Mouse (Mus musculus): ENCODE measurements at regions not wholly inside any gene's neighbourhood (a gene's known extent, or its start where the extent isn't known, plus 50 kb on each side); places are given as distances from the start of the nearest gene placed in this dataset.

DNA sequence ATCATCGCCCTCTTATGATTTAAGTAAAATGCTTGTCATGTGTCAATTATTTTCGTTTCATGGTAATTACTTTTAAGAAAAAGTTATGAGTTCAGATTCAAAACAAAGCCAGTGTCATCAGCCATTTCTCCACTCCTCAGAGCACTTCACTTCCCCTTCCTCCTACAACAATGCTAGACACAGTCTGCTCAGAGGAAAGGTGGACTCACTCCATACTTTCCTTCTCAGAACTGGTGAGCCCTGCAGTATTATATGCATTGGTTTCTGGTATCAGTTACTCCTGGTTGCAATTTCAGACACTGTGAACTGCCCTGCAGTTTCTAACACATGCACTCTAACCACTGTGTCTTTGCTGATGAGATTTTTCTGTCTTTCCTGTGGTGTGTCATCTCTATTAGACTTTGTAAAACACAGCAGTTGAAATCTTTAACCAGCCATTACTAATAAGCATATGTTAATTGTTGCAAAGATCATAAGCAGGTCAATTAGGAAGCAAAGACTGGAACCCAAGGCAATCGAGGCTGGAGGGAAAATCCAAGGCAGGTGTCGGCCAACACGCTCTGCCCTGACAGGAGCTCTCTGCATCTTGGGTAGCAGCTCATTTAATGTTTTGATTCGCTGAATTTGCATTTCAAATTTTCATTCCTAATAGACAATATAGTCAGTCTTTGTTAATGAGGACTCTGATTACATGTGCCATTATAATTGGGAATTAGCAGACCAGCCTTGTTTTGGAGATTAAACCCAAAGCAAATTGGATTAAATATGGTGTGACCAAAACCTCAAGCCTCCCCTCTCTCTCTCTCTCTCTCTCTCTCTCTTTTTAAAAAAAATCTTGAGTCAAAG lies 202.7 kb downstream of the Pou4f1 start:
- ATAC-seq (ENCODE audit: insufficient read depth, low FRiP score, low TSS enrichment) (no peak), DNase-seq (ENCODE audit: low spot score) (no peak)
- Histone ChIP-seq H3K9ac (ENCODE audit: low read length) (no peak overlapping the region), H3K27ac (ENCODE audit: low read depth, low read length) (no peak overlapping the region), H3K4me2 (ENCODE audit: low read depth) (no peak overlapping the region), H3K4me1 (ENCODE audit: control insufficient read depth, insufficient read depth, low read length) (no peaks in the 10 kb centered on the region), H3K27me3 (ENCODE audit: control insufficient read depth, insufficient read depth, low read length) (no peaks in the 10 kb centered on the region), H3K4me3 (ENCODE audit: low read depth, low read length) (no peak overlapping the region), H3K9me3 (ENCODE audit: control insufficient read depth, low read length) (no peaks in the 10 kb centered on the region), H3K36me3 (ENCODE audit: control insufficient read depth, insufficient read depth, low read length) (no peaks in the 10 kb centered on the region)
- WGBS, result 72% methylated on average over 6 of the region's 6 CpGs

DNA sequence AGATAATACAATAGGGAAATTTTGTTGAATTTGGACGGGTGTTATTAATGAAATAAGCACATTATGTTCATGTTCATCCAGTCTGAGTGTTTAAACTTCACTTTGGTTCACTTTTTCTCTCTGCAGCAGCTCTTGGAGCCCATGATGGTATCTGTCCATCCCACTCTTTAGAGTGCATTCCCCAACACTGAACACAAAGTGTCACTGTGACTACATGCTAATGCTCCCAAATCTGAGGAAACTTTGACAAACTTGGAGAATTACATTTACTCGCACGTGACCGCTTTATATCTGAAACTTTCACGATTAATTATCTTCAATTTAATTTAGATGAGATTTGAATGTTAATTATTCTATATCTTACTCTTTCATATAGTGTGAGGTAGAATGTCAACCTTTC lies 250.8 kb downstream of the Pou4f1 start:
- 84% methylated on average over 5 of the region's 5 CpGs for WGBS
- H3K27ac ChIP-seq (ENCODE audit: low read depth, low read length), result no peak overlapping the region

DNA sequence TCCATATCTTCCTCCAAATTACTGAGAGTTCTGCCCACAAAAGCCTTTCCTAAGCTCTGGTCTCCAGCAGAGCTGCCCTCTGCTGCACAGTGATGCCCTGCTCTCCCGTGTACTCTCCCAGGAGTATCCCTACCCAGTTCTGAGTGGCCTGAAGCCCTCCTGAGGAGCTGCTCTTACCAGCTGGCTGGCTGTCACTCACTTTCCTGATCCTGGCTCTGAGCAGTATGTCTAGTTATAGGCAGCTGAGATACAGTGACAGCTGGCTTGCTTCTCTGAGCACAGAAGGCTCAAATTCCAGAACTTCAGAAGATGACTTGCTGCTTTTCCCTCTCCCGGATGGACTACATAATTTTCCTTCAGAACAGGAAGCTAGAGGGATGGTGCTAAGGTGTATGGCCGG lies 257.1 kb downstream of the Pou4f1 start:
- no peak for DNase-seq (ENCODE audit: low spot score)
- no peak overlapping the region for H3K4me2 ChIP-seq (ENCODE audit: low read depth)
- H3K36me3 ChIP-seq (ENCODE audit: control insufficient read depth, insufficient read depth, low read length), result no peaks in the 10 kb centered on the region
- H3K9ac ChIP-seq (ENCODE audit: low read length), result no peak overlapping the region
- no peak overlapping the region for H3K27ac ChIP-seq (ENCODE audit: low read depth, low read length)
- H3K9me3 ChIP-seq (ENCODE audit: control insufficient read depth, low read length), result no peaks in the 10 kb centered on the region
- H3K4me3 ChIP-seq (ENCODE audit: low read depth, low read length), result no peak overlapping the region
- no peaks in the 10 kb centered on the region for H3K27me3 ChIP-seq (ENCODE audit: control insufficient read depth, insufficient read depth, low read length)
- ATAC-seq (ENCODE audit: insufficient read depth, low FRiP score, low TSS enrichment), result no peak
- WGBS, result 70% methylated on average over 3 of the region's 3 CpGs
- H3K4me1 ChIP-seq (ENCODE audit: control insufficient read depth, insufficient read depth, low read length), result no peaks in the 10 kb centered on the region

More for the DNA sequence above, 250.8 kb downstream of the Pou4f1 start:
- DNase-seq (ENCODE audit: low spot score) (no peak), ATAC-seq (ENCODE audit: insufficient read depth, low FRiP score, low TSS enrichment) (no peak)
- Histone ChIP-seq H3K4me2 (ENCODE audit: low read depth) (no peak overlapping the region), H3K9me3 (ENCODE audit: control insufficient read depth, low read length) (no peaks in the 10 kb centered on the region), H3K4me1 (ENCODE audit: control insufficient read depth, insufficient read depth, low read length) (no peaks in the 10 kb centered on the region), H3K27me3 (ENCODE audit: control insufficient read depth, insufficient read depth, low read length) (no peaks in the 10 kb centered on the region), H3K4me3 (ENCODE audit: low read depth, low read length) (no peak overlapping the region), H3K9ac (ENCODE audit: low read length) (no peak overlapping the region), H3K36me3 (ENCODE audit: control insufficient read depth, insufficient read depth, low read length) (no peaks in the 10 kb centered on the region)

DNA sequence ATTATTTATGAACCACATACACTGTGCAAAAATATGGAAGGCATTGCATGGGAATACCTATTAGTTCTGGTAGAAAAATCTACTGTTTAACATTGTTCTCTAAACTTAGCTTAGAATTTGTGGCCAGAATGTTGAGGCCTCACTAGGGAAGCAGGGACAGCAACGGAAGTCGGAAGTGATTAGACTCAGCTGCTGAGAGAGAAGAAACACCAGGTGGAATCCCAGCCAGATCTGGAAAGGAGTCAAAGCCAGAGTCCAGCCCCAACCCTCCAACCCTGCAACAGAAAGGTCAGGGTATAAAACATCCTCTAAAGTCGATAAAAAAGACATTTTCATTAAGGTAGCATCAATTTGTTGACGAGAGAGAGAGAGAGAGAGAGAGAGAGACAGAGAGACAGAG lies 258.9 kb downstream of the Pou4f1 start:
- H3K27me3 ChIP-seq (ENCODE audit: control insufficient read depth, insufficient read depth, low read length), result no peaks in the 10 kb centered on the region
- no peak for ATAC-seq (ENCODE audit: insufficient read depth, low FRiP score, low TSS enrichment)
- H3K36me3 ChIP-seq (ENCODE audit: control insufficient read depth, insufficient read depth, low read length), result no peaks in the 10 kb centered on the region
- H3K4me3 ChIP-seq (ENCODE audit: low read depth, low read length), result no peak overlapping the region
- DNase-seq (ENCODE audit: low spot score), result no peak
- WGBS, result 65% methylated on average over 4 of the region's 4 CpGs
- H3K4me1 ChIP-seq (ENCODE audit: control insufficient read depth, insufficient read depth, low read length), result no peaks in the 10 kb centered on the region
- no peak overlapping the region for H3K4me2 ChIP-seq (ENCODE audit: low read depth)
- no peak overlapping the region for H3K27ac ChIP-seq (ENCODE audit: low read depth, low read length)
- no peaks in the 10 kb centered on the region for H3K9me3 ChIP-seq (ENCODE audit: control insufficient read depth, low read length)
- no peak overlapping the region for H3K9ac ChIP-seq (ENCODE audit: low read length)

DNA sequence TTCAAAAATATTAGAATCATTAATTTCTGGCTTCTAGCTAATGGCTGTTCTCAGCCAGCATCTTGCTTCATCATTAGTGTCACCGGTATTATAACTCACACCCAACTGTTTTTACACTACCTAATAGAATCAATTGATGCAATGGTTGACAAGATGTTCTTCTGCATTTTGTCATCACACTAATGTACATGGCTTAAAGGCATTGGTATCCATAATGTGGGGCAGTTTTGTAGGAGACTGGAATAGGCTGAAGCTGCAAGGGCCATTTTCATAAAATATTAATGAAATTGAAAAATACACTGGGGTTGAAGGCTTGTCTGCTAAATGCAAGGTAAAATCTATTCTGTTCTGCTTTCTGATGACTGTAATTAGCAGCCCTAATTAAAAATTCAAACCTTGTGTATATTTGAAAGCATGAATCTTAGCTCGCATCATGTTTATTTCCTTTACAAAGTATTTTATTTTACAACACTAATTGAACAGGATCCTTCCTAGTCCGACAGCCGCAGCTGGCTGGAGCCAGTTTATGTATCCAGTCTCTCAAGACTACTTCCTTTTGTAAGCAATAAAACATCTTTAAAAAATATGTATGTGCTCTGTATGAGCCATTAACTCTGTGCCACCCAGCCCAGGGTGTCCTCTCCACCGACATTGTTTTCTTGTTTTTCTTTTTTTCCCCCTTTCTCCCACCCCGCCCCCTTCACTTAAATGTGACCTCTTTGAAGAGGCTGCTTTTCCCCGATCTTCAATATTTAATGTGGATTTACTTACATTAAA lies 259.6 kb downstream of the Pou4f1 start:
- H3K4me3 ChIP-seq (ENCODE audit: low read depth, low read length), result no peak overlapping the region
- no peaks in the 10 kb centered on the region for H3K27me3 ChIP-seq (ENCODE audit: control insufficient read depth, insufficient read depth, low read length)
- 76% methylated on average over 7 of the region's 7 CpGs for WGBS
- DNase-seq (ENCODE audit: low spot score) (no peak), ATAC-seq (ENCODE audit: insufficient read depth, low FRiP score, low TSS enrichment) (no peak)
- no peaks in the 10 kb centered on the region for H3K4me1 ChIP-seq (ENCODE audit: control insufficient read depth, insufficient read depth, low read length)
- no peak overlapping the region for H3K9ac ChIP-seq (ENCODE audit: low read length)
- no peak overlapping the region for H3K4me2 ChIP-seq (ENCODE audit: low read depth)
- H3K36me3 ChIP-seq (ENCODE audit: control insufficient read depth, insufficient read depth, low read length), result no peaks in the 10 kb centered on the region
- H3K27ac ChIP-seq (ENCODE audit: low read depth, low read length), result no peak overlapping the region
- no peaks in the 10 kb centered on the region for H3K9me3 ChIP-seq (ENCODE audit: control insufficient read depth, low read length)

DNA sequence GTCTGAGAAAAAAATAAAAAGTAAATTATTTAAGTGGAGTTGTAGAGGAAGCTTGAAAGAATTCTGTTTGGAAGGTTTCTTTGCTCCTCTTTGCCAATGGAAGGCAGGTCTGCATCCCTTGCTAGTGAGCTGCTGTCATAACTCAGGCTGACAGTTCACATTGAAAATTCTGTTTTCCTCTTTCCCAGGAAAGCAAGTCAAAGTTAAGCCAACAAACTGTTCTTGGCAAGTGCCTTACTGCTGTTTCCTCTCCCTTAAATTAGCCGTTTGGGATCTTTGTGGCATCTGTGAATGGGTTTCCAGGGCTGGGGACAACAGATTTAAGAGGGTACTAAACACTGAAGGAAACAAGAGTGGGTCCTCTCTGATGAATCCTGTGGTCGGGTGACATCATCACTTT lies 261.2 kb downstream of the Pou4f1 start:
- no peaks in the 10 kb centered on the region for H3K27me3 ChIP-seq (ENCODE audit: control insufficient read depth, insufficient read depth, low read length)
- ATAC-seq (ENCODE audit: insufficient read depth, low FRiP score, low TSS enrichment) (no peak), DNase-seq (ENCODE audit: low spot score) (no peak)
- H3K9ac ChIP-seq (ENCODE audit: low read length), result no peak overlapping the region
- WGBS, result 54% methylated on average over 2 of the region's 2 CpGs
- H3K4me2 ChIP-seq (ENCODE audit: low read depth), result no peak overlapping the region
- H3K4me1 ChIP-seq (ENCODE audit: control insufficient read depth, insufficient read depth, low read length), result no peaks in the 10 kb centered on the region
- no peaks in the 10 kb centered on the region for H3K36me3 ChIP-seq (ENCODE audit: control insufficient read depth, insufficient read depth, low read length)
- H3K27ac ChIP-seq (ENCODE audit: low read depth, low read length), result no peak overlapping the region
- H3K4me3 ChIP-seq (ENCODE audit: low read depth, low read length), result no peak overlapping the region
- no peaks in the 10 kb centered on the region for H3K9me3 ChIP-seq (ENCODE audit: control insufficient read depth, low read length)

DNA sequence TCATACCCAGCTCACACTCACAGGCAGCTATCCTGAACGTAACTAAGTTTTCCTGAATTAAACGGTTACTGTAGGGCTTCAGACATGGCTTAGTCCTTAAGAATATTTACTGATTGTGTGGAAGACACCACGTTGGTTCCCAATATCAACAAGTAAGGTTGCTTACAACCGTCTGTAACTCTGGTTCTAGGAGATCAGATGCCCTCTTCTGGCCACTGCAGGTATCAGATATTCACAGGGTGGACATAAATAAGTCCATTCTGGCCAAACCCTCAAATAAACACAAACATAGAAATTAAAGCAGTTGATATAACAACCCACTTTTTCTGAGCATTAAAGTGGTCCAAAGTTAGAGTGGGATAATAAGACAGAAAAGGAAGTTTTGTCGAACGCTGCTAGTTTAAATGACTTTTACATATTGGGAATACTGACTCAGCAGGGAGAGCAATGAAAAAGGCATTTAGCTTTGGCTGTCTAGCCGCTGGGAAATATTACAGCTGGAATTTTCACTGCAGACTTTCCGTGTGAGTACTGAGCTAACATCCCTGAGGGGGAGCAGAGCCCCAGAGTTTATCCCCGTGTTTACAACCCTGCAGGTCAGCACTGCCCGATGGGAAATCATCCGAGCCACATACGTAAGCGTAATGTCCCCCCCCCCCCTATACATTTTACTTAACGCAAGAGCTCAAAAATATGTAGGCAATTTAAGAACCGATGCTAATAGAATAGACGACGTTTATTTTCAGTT lies 264.4 kb downstream of the Pou4f1 start:
- ATAC-seq (ENCODE audit: insufficient read depth, low FRiP score, low TSS enrichment) (no peak), DNase-seq (ENCODE audit: low spot score) (peak; percentile 15)
- H3K4me1 ChIP-seq (ENCODE audit: control insufficient read depth, insufficient read depth, low read length), result no peaks in the 10 kb centered on the region
- no peak overlapping the region for H3K4me2 ChIP-seq (ENCODE audit: low read depth)
- H3K27ac ChIP-seq (ENCODE audit: low read depth, low read length), result no peak overlapping the region
- WGBS, result 76% methylated on average over 17 of the region's 17 CpGs
- H3K4me3 ChIP-seq (ENCODE audit: low read depth, low read length), result no peak overlapping the region
- H3K9me3 ChIP-seq (ENCODE audit: control insufficient read depth, low read length), result no peaks in the 10 kb centered on the region
- H3K27me3 ChIP-seq (ENCODE audit: control insufficient read depth, insufficient read depth, low read length), result no peaks in the 10 kb centered on the region
- no peaks in the 10 kb centered on the region for H3K36me3 ChIP-seq (ENCODE audit: control insufficient read depth, insufficient read depth, low read length)
- H3K9ac ChIP-seq (ENCODE audit: low read length), result no peak overlapping the region

DNA sequence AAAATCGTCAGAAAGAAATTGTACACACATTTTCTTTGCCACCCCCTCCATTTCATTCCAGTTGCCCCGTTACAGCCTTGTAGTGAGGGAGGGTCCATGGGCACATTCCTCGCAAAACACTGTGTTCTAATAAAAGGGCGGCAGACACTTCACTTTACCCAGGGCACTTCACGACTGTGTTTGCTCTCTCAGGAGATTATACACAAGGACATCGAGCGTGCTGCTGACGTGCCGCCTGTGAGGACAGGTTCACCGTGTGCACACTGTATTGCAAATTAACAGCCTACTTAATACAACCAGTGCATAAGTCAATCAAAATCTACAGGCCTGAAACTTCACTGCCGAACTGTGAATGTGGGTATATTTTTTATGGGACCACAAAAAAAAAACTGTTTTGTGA lies 274.6 kb downstream of the Pou4f1 start:
- Histone ChIP-seq H3K36me3 (ENCODE audit: control insufficient read depth, insufficient read depth, low read length) (no peaks in the 10 kb centered on the region), H3K4me1 (ENCODE audit: control insufficient read depth, insufficient read depth, low read length) (no peaks in the 10 kb centered on the region), H3K4me2 (ENCODE audit: low read depth) (no peak overlapping the region), H3K27ac (ENCODE audit: low read depth, low read length) (no peak overlapping the region), H3K4me3 (ENCODE audit: low read depth, low read length) (no peak overlapping the region), H3K9me3 (ENCODE audit: control insufficient read depth, low read length) (no peaks in the 10 kb centered on the region), H3K9ac (ENCODE audit: low read length) (no peak overlapping the region), H3K27me3 (ENCODE audit: control insufficient read depth, insufficient read depth, low read length) (no peaks in the 10 kb centered on the region)
- no peak for ATAC-seq (ENCODE audit: insufficient read depth, low FRiP score, low TSS enrichment)
- DNase-seq (ENCODE audit: low spot score), result no peak
- WGBS, result 86% methylated on average over 11 of the region's 11 CpGs

Measured in neural tube, embryonic 11.5 days (tissue).